Mouse (Mus musculus) small intestine, adult 2 months (tissue): ENCODE measurements at regions not wholly inside any gene's neighbourhood (a gene's known extent, or its start where the extent isn't known, plus 50 kb on each side); places are given as distances from the start of the nearest gene placed in this dataset.

Experiments
- CTCF ChIP-seq: fragments of 200-500 bp; IDR thresholded peaks from 2 replicates; pipeline ENCODE4 v1.5.1; 2012; ENCODE audit warnings: low read depth, mild to moderate bottlenecking, control low read depth, inconsistent platforms, low read length, moderate library complexity, mixed read lengths; ENCODE audit not compliant: insufficient replicate concordance, insufficient read length; ENCODE audit errors: extremely low read depth
- POLR2A ChIP-seq: fragments of 200-500 bp; IDR thresholded peaks from 2 replicates; pipeline ENCODE4 v1.6.1; 2012; ENCODE audit warnings: low read depth, mild to moderate bottlenecking, control low read depth, inconsistent platforms, low read length, moderate library complexity

DNA sequence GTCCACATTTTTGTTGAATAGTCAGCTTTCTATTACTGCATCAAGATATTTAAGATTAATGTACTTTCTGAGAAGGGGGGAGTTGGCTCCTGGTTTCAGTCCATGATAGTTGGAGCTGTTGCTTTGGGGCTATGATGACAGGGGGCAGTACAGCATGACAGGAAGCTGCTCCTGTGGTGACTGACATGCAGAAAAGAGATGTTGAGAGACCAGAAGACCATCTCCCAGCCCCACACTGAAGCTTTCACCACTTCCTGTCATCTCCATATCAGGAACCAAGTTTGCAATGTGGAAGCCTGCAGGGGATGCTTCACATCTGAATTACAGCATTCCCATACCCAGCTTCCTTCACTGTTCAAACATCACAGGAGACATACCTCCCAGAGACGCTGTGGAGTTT is 457.5 kb downstream of the Rnf144a start:
- TF ChIP-seq CTCF (no peak), POLR2A (no peak)
